Mouse (Mus musculus) thymus, adult 2 months (tissue): ENCODE results near the gene Gm28047.

Experiments
- CTCF ChIP-seq: fragments of 200-500 bp; IDR thresholded peaks from 2 replicates; pipeline ENCODE4 v1.5.1; 2012; ENCODE audit warnings: mild to moderate bottlenecking, control low read depth, low read length, moderate library complexity, borderline replicate concordance; ENCODE audit not compliant: control insufficient read depth, poor library complexity, insufficient read depth; ENCODE audit errors: extremely low read depth
- POLR2A ChIP-seq: fragments of 200-500 bp; IDR thresholded peaks from 2 replicates; pipeline ENCODE4 v1.6.1; 2012; ENCODE audit warnings: mild to moderate bottlenecking, low read length, control low read depth, moderate library complexity; ENCODE audit not compliant: control insufficient read depth, poor library complexity, insufficient read depth; ENCODE audit errors: extremely low read depth

GRCm38 (mm10) chr15:102624970-102625686 lies at the start of gene Gm28047, which contains the start of gene Atf7:
- TF ChIP-seq POLR2A (peak; percentile 50), CTCF (0 out of 2 replicates have a peak, but pooled peaks have one; percentile 35)
